Mouse (Mus musculus) midbrain, embryonic 15.5 days (tissue): ENCODE results near the gene Rnaseh2c. TPM values are rescaled to one million over a fixed set of nuclear protein-coding genes. Genes with fewer than 3 reads are reported as not detected.
A peak's percentile ranks its signal among the peaks of the same experiment; 100 is the strongest.

Experiments
- ATAC-seq: fragments of 200-750 bp; cut with Nextera tagmentation; replicated peaks from 2 replicates; pipeline ENCODE4 v1.8.0; 2017; ENCODE audit warnings: moderate TSS enrichment
- H3K27ac ChIP-seq: fragments of 300-500 bp; sonication (generic); 2 replicates; pipeline ENCODE4 v1.5.1; 2015; ENCODE audit warnings: mild to moderate bottlenecking, inconsistent platforms
- H3K27me3 ChIP-seq: fragments of 300-500 bp; sonication (generic); replicated peaks from 2 replicates; pipeline ENCODE4 v1.6.1; 2015; ENCODE audit warnings: inconsistent platforms
- H3K36me3 ChIP-seq: fragments of 300-500 bp; sonication (generic); replicated peaks from 2 replicates; pipeline ENCODE4 v1.6.1; 2015; ENCODE audit warnings: inconsistent platforms
- H3K4me1 ChIP-seq: fragments of 300-500 bp; sonication (generic); 2 replicates; pipeline ENCODE4 v1.6.1; 2015; ENCODE audit warnings: inconsistent platforms
- H3K4me2 ChIP-seq: fragments of 300-500 bp; sonication (generic); 2 replicates; pipeline ENCODE4 v1.6.1; 2015; ENCODE audit warnings: inconsistent platforms, mild to moderate bottlenecking, moderate library complexity
- H3K4me3 ChIP-seq: fragments of 300-500 bp; sonication (generic); 2 replicates; pipeline ENCODE4 v1.5.1; 2015; ENCODE audit warnings: mild to moderate bottlenecking, inconsistent platforms
- H3K9ac ChIP-seq: fragments of 300-500 bp; sonication (generic); 2 replicates; pipeline ENCODE4 v1.6.1; 2015; ENCODE audit warnings: mild to moderate bottlenecking, inconsistent platforms
- H3K9me3 ChIP-seq: fragments of 300-500 bp; sonication (generic); 2 replicates; pipeline ENCODE4 v1.6.1; 2016; ENCODE audit warnings: inconsistent platforms
- WGBS: fragments of 180-500 bp; shearing (Covaris S2); methylation state at CpG from one replicate; pipeline ENCODE4 v1.1.7; 2015; ENCODE audit warnings: mixed read lengths; 5-methylcytosine and 5-hydroxymethylcytosine counted together
- polyA plus RNA-seq: library from polyadenylated mRNA; unstranded; fragments of >200 nt; fragmentation: Nextera tagmentation; extraction: Ambion mirVana; gene quantifications from 2 replicates; pipeline ENCODE4 v1.2.1, GENCODE M21; 2015

Rnaseh2c gene
- polyA plus RNA-seq = 56.2 and 57.7 TPM in 2 replicates

- peaks cover 34% of the 10 kb centered on the region for H3K36me3 ChIP-seq
- H3K27me3 ChIP-seq = no peaks in the 10 kb centered on the region
- peak; percentile 92 for ATAC-seq
- H3K27ac ChIP-seq = peak within 1 kb of the TSS; percentile 82
- under 1% methylated on average over 64 of the region's 64 CpGs for WGBS
- peaks cover 21% of the 10 kb centered on the region for H3K4me1 ChIP-seq
- peak within 1 kb of the TSS; percentile 60 for H3K4me3 ChIP-seq
- peak within 1 kb of the TSS; percentile 70 for H3K4me2 ChIP-seq
- no peaks in the 10 kb centered on the region for H3K9me3 ChIP-seq
- H3K9ac ChIP-seq = peak within 1 kb of the TSS; percentile 81
Measured at GRCm38 (mm10) chr19:5601752-5602541, at the start of gene Rnaseh2c. Gene Rnaseh2c, plus strand, starts transcription at chr19:5601873.

DNA sequence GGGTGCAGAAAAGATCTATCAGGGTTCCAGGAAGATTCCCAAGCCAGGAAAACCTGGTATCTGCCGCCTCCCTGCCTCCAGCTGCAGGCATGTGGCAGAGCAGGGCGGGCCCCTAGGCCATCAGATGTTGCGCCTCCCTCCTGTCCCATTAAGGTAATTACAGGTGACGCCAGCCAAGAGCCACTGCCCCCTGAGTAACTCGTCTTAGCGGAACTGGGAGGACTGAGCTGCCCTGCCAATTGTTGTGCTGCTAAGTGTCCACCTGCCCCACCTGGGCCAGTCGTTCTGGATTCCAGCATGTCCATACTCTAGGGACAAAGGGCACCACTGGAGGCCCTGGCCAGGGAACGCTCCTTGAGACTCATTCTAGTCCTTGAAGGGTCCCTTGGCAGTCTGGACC is 47.9 kb upstream of the Rnaseh2c start:
- Histone ChIP-seq H3K4me3 (no peak overlapping the region), H3K36me3 (no peaks in the 10 kb centered on the region), H3K4me1 (no peaks in the 10 kb centered on the region), H3K4me2 (no peak overlapping the region), H3K9ac (no peak overlapping the region), H3K9me3 (no peaks in the 10 kb centered on the region), H3K27ac (no peak overlapping the region), H3K27me3 (peaks cover 27% of the 10 kb centered on the region)
- ATAC-seq = no peak
- 63% methylated on average over 8 of the region's 8 CpGs for WGBS

DNA sequence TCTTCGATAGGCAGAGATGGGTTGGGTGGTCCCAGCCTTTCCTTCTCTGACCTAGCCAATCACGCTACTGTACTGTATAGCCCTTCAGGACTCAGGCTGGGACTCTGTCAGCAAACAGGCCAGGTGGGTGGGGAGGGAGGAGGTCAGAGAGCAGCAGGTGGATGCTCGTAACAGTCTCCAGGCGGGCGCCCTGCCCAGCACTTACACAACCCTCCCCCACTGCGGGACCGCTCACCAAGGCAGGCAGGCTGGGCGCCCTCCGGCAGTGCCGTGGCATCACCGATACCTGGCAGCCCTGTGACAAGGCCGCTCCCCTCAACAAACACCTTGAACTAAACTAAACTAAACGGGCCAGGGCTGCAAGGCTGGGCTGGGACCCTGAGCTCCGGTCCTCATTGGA is 47.5 kb upstream of the Rnaseh2c start:
- no peak overlapping the region for H3K4me2 ChIP-seq
- no peaks in the 10 kb centered on the region for H3K9me3 ChIP-seq
- H3K9ac ChIP-seq = no peak overlapping the region
- peaks cover 32% of the 10 kb centered on the region for H3K27me3 ChIP-seq
- H3K27ac ChIP-seq = no peak overlapping the region
- no peaks in the 10 kb centered on the region for H3K36me3 ChIP-seq
- H3K4me3 ChIP-seq = no peak overlapping the region
- H3K4me1 ChIP-seq = no peaks in the 10 kb centered on the region
- no peak for ATAC-seq
- 82% methylated on average over 14 of the region's 14 CpGs for WGBS

- Histone ChIP-seq H3K4me3 (no peak overlapping the region), H3K4me1 (peaks cover 17% of the 10 kb centered on the region), H3K27me3 (peaks cover 71% of the 10 kb centered on the region), H3K4me2 (no peak overlapping the region), H3K36me3 (no peaks in the 10 kb centered on the region), H3K9me3 (no peaks in the 10 kb centered on the region), H3K9ac (no peak overlapping the region), H3K27ac (no peak overlapping the region)
- WGBS = 31% methylated on average over 7 of the region's 7 CpGs
- ATAC-seq = no peak
Measured at GRCm38 (mm10) chr19:5558169-5558568, 43.5 kb upstream of the Rnaseh2c start.

GRCm38 (mm10) chr19:5558770-5559169 is 42.9 kb upstream of the Rnaseh2c start:
- Histone ChIP-seq H3K4me1 (peaks cover 17% of the 10 kb centered on the region), H3K9me3 (no peaks in the 10 kb centered on the region), H3K27ac (no peak overlapping the region), H3K27me3 (peaks cover 76% of the 10 kb centered on the region), H3K9ac (no peak overlapping the region), H3K4me3 (no peak overlapping the region), H3K36me3 (no peaks in the 10 kb centered on the region), H3K4me2 (no peak overlapping the region)
- 61% methylated on average over 8 of the region's 8 CpGs for WGBS
- no peak for ATAC-seq

GRCm38 (mm10) chr19:5559229-5559628 is 42.4 kb upstream of the Rnaseh2c start:
- peaks cover 81% of the 10 kb centered on the region for H3K27me3 ChIP-seq
- peak overlapping the region; percentile 74; the same call in 1 of the 2 replicates for H3K4me2 ChIP-seq
- H3K4me1 ChIP-seq = peaks cover 17% of the 10 kb centered on the region
- H3K9ac ChIP-seq = no peak overlapping the region
- H3K4me3 ChIP-seq = peak overlapping the region; percentile 36
- H3K27ac ChIP-seq = no peak overlapping the region
- ATAC-seq = no peak
- H3K9me3 ChIP-seq = no peaks in the 10 kb centered on the region
- no peaks in the 10 kb centered on the region for H3K36me3 ChIP-seq
- 16% methylated on average over 8 of the region's 8 CpGs for WGBS

GRCm38 (mm10) chr19:5559631-5560456 is 41.8 kb upstream of the Rnaseh2c start:
- peaks cover 83% of the 10 kb centered on the region for H3K27me3 ChIP-seq
- H3K9me3 ChIP-seq = no peaks in the 10 kb centered on the region
- H3K4me1 ChIP-seq = peaks cover 17% of the 10 kb centered on the region
- ATAC-seq = no peak
- H3K36me3 ChIP-seq = no peaks in the 10 kb centered on the region
- H3K27ac ChIP-seq = no peak overlapping the region
- H3K9ac ChIP-seq = peak overlapping the region; percentile 23; the same call in 1 of the 2 replicates
- H3K4me3 ChIP-seq = peak overlapping the region; percentile 36
- under 1% methylated on average over 69 of the region's 69 CpGs for WGBS
- peak overlapping the region; percentile 74 for H3K4me2 ChIP-seq

DNA sequence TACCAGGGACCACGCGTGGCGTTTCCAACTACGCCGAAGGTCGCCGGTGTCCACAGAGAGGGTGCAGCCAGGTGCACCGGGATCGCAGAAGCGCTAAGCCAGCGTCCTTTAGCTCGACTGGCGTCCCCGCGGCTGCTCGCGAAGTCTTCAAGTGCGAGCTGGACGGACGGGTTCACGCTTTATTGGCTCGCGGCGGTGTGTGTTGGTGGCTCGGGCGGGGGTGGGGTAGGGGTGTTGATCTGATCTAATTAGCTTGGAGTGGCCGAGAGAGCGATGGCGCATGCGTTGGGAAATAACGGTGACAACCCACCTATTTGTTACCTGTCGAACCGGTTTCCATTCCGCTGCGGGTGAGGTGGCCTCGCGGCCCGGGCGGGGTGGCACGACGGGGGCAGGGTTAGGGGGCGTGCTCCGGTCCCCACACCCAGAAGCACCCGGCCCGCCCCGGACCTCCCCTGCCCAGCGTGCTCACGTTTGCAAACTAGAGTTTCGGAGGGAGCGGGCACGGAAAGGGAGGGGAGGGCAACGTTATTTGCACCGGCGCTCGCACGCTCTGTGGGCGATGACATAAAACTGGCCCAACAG is 41.1 kb upstream of the Rnaseh2c start, which contains the start of gene Ovol1:
Ovol1 (minus strand) TSS at position 190 of the 585 bp plus-strand sequence.
- Histone ChIP-seq H3K4me3 (peak within 1 kb of the TSS; percentile 36), H3K27ac (no peak within 1 kb of the TSS)
- under 1% methylated on average over 57 of the region's 57 CpGs for WGBS

GRCm38 (mm10) chr19:5561252-5561790 is 40.4 kb upstream of the Rnaseh2c start:
- 19% methylated on average over 10 of the region's 10 CpGs for WGBS
- peak overlapping the region; percentile 36; the same call in 1 of the 2 replicates for H3K4me3 ChIP-seq
- H3K27me3 ChIP-seq = peaks cover 83% of the 10 kb centered on the region
- H3K36me3 ChIP-seq = no peaks in the 10 kb centered on the region
- H3K9me3 ChIP-seq = no peaks in the 10 kb centered on the region
- no peak for ATAC-seq
- no peak overlapping the region for H3K9ac ChIP-seq
- H3K27ac ChIP-seq = no peak overlapping the region
- peak overlapping the region; percentile 74 for H3K4me2 ChIP-seq
- peaks cover 17% of the 10 kb centered on the region for H3K4me1 ChIP-seq

More for the DNA sequence above, 41.1 kb upstream of the Rnaseh2c start, which contains the start of gene Ovol1:
- no peak for ATAC-seq
- Histone ChIP-seq H3K36me3 (no peaks in the 10 kb centered on the region), H3K4me2 (peak within 1 kb of the TSS; percentile 74), H3K27me3 (peaks cover 85% of the 10 kb centered on the region), H3K9me3 (no peaks in the 10 kb centered on the region), H3K4me1 (peaks cover 17% of the 10 kb centered on the region), H3K9ac (peak within 1 kb of the TSS; percentile 25; the same call in 1 of the 2 replicates)

DNA sequence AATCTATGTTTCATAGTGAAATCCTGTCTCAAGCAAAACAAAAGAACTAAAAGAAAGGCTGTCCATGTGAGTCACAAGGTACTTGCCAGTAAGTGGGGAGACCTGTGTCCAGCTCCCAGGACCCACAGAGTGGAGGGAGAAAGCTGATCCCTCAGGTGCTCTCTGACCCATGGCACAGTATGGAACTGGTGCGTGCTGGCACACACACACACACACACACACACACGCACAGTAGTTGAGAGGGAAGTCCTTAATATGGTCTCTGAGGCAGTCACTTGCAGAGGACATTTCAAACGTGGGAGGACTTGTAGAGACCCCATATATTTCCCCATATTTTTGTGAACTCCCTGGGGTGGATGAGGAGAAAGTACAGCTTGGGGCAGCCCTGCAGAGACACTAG is 39.8 kb upstream of the Rnaseh2c start:
- no peak overlapping the region for H3K9ac ChIP-seq
- peaks cover 84% of the 10 kb centered on the region for H3K27me3 ChIP-seq
- H3K4me1 ChIP-seq = peaks cover 22% of the 10 kb centered on the region
- H3K9me3 ChIP-seq = no peaks in the 10 kb centered on the region
- H3K36me3 ChIP-seq = no peaks in the 10 kb centered on the region
- ATAC-seq = no peak
- H3K4me3 ChIP-seq = no peak overlapping the region
- no peak overlapping the region for H3K4me2 ChIP-seq
- no peak overlapping the region for H3K27ac ChIP-seq
- WGBS = 53% methylated on average over 3 of the region's 3 CpGs

DNA sequence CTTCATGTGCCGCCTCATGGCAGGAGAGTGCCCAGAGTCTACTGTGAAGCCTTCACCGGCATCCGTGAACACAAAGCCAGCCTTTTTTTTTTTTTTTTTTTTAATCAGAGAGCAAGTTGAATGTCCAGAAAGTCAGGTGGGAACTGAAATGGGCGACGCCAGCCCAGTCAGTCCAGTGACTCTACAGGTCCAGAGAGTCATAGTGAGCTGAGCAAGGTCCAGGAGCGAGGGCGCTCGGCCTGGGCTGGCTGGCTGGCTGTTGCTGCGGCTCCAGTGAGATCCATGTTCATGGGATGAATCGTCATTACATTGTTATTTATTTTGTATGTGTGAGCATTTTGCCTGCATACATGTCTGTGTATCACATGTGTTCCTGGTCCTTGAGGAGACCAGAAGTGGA is 38.9 kb upstream of the Rnaseh2c start:
- H3K27ac ChIP-seq = no peak overlapping the region
- ATAC-seq = no peak
- no peaks in the 10 kb centered on the region for H3K9me3 ChIP-seq
- no peaks in the 10 kb centered on the region for H3K36me3 ChIP-seq
- H3K9ac ChIP-seq = no peak overlapping the region
- peaks cover 27% of the 10 kb centered on the region for H3K4me1 ChIP-seq
- peaks cover 78% of the 10 kb centered on the region for H3K27me3 ChIP-seq
- no peak overlapping the region for H3K4me2 ChIP-seq
- WGBS = 93% methylated on average over 10 of the region's 10 CpGs
- H3K4me3 ChIP-seq = no peak overlapping the region

DNA sequence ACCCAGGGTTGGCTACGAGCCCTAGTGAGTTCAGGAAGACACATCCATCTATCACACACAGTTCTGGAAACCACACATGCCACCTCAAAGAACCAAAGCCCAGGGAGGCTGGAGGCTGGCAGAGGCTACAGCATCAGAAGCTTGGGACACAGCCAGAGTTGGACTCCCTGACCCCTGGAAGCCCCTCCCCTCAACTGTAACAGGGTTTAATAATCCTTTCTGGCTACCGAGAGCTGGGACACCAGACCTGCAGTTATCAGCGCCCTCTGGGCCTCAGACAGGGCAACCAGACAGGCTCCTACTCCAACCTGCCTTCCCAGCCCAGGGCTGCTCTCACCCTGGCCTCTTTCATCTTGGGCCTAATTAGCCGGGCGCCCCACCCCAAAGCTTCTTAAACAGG is 35.4 kb upstream of the Rnaseh2c start:
- H3K27me3 ChIP-seq = peaks cover 42% of the 10 kb centered on the region
- no peak for ATAC-seq

More for the DNA sequence above, 35.4 kb upstream of the Rnaseh2c start:
- Histone ChIP-seq H3K27ac (no peak overlapping the region), H3K36me3 (no peaks in the 10 kb centered on the region), H3K9ac (no peak overlapping the region), H3K4me2 (peak overlapping the region; percentile 83; the same call in 1 of the 2 replicates), H3K4me1 (peaks cover 21% of the 10 kb centered on the region), H3K4me3 (no peak overlapping the region), H3K9me3 (no peaks in the 10 kb centered on the region)
- 59% methylated on average over 5 of the region's 5 CpGs for WGBS
